Mouse (Mus musculus) gastrocnemius, postnatal 25 days (tissue): ENCODE results near the gene Clmp. TPM values are rescaled to one million over a fixed set of nuclear protein-coding genes. Genes with fewer than 3 reads are reported as not detected.
"Not testable (repeated sequence)": the region's sequence is repeated elsewhere in the genome, so short reads cannot be mapped to it uniquely, and the experiment has no call there.

Source experiments
- DNase-seq: peaks from one replicate; pipeline ENCODE4 v3.0.0; 2022
- total RNA-seq, 2 experiments: library from RNA; stranded (reverse); gene quantifications; 1 replicate in 1 of 2; 2 replicates in 1 of 2; pipeline ENCODE4 v1.2.3; 2021

Gene Clmp
- total RNA-seq, 2 experiments from 2014 or later = 5.3 to 6.6 TPM

GRCm38 (mm10) chr9:40801614-40802532 lies 116.1 kb downstream of the Clmp start:
- DNase-seq = peak; percentile 40

- DNase-seq = not testable (repeated sequence)
Measured at GRCm38 (mm10) chr9:40802533-40802875, 116.7 kb downstream of the Clmp start.

- not testable (repeated sequence) for DNase-seq
Measured at GRCm38 (mm10) chr9:40804576-40804975, 118.8 kb downstream of the Clmp start.

- DNase-seq = no peak
Measured at GRCm38 (mm10) chr9:40805263-40805662, 119.5 kb downstream of the Clmp start.

GRCm38 (mm10) chr9:40806440-40807288 lies 120.9 kb downstream of the Clmp start:
- DNase-seq = no peak

GRCm38 (mm10) chr9:40807289-40807920 lies 121.6 kb downstream of the Clmp start:
- no peak for DNase-seq

GRCm38 (mm10) chr9:40808061-40808906 lies 122.5 kb downstream of the Clmp start:
- no peak for DNase-seq

GRCm38 (mm10) chr9:40808907-40809280 lies 123.1 kb downstream of the Clmp start:
- DNase-seq = no peak

GRCm38 (mm10) chr9:40811860-40812259 lies 126.1 kb downstream of the Clmp start:
- no peak for DNase-seq

GRCm38 (mm10) chr9:40814060-40814459 lies 128.3 kb downstream of the Clmp start:
- no peak for DNase-seq

- DNase-seq = no peak
Measured at GRCm38 (mm10) chr9:40817325-40818028, 131.7 kb downstream of the Clmp start.

GRCm38 (mm10) chr9:40825601-40826000 lies 139.8 kb downstream of the Clmp start:
- no peak for DNase-seq

- no peak for DNase-seq
Measured at GRCm38 (mm10) chr9:40827366-40827765, 141.6 kb downstream of the Clmp start.

- peak; percentile 15 for DNase-seq
Measured at GRCm38 (mm10) chr9:40834569-40834968, 148.8 kb downstream of the Clmp start.

Other genes starting within 250 kb of the Clmp start
- 1 to 10 TPM; 6.1 to 7.4 TPM for gene Gramd1b, start 154.6 kb upstream of the Clmp start, total RNA-seq
- gene Gm21915, start 15.3 kb upstream of the Clmp start, total RNA-seq = not detected
- gene Hspa8, start 115.0 kb downstream of the Clmp start, total RNA-seq = 1,000 to 10,000 TPM; 1,183 to 1,197 TPM
- gene Bsx, start 188.2 kb downstream of the Clmp start, total RNA-seq = not detected